Mouse (Mus musculus) intestine, postnatal 0 days (tissue): Measurements from ENCODE around the gene Apba1. TPM values are rescaled to one million over a fixed set of nuclear protein-coding genes. Genes with fewer than 3 reads are reported as not detected.

Experiments
- ATAC-seq: fragments of 200-750 bp; cut with Nextera tagmentation; 2 replicates; pipeline ENCODE4 v1.8.0; 2017; ENCODE audit warnings: mild to moderate bottlenecking, moderate TSS enrichment, moderate library complexity
- H3K27ac ChIP-seq: fragments of 300-500 bp; sonication (generic); 2 replicates; pipeline ENCODE4 v1.5.1; 2014; ENCODE audit warnings: mild to moderate bottlenecking, low read depth, low read length, moderate library complexity
- H3K27me3 ChIP-seq: fragments of 300-500 bp; sonication (generic); replicated peaks from 2 replicates; pipeline ENCODE4 v1.6.1; 2014; ENCODE audit warnings: low read length, mixed read lengths; ENCODE audit not compliant: control insufficient read depth, insufficient read depth
- H3K36me3 ChIP-seq: fragments of 300-500 bp; sonication (generic); 2 replicates; pipeline ENCODE4 v1.6.1; 2014; ENCODE audit warnings: mild to moderate bottlenecking, moderate library complexity; ENCODE audit not compliant: control insufficient read depth, insufficient read depth
- H3K4me1 ChIP-seq: fragments of 300-500 bp; sonication (generic); replicated peaks from 2 replicates; pipeline ENCODE4 v1.6.1; 2014; ENCODE audit warnings: antibody characterized with exemption, low read length, mixed read lengths; ENCODE audit not compliant: control insufficient read depth, insufficient read depth
- H3K4me2 ChIP-seq: fragments of 300-500 bp; sonication (generic); replicated peaks from 2 replicates; pipeline ENCODE4 v1.6.1; 2014; ENCODE audit warnings: low read depth, mild to moderate bottlenecking, moderate library complexity
- H3K4me3 ChIP-seq: fragments of 300-500 bp; sonication (generic); 2 replicates; pipeline ENCODE4 v1.5.1; 2014; ENCODE audit warnings: low read depth, low read length
- H3K9ac ChIP-seq: fragments of 300-500 bp; sonication (generic); 2 replicates; pipeline ENCODE4 v1.6.1; 2014; ENCODE audit warnings: mild to moderate bottlenecking, low read depth, low read length
- H3K9me3 ChIP-seq: fragments of 300-500 bp; sonication (generic); 2 replicates; pipeline ENCODE4 v1.6.1; 2016; ENCODE audit warnings: mixed run types; ENCODE audit not compliant: control insufficient read depth
- CTCF ChIP-seq: sonication (generic); IDR thresholded peaks from 2 replicates; pipeline ENCODE4 v1.5.1; 2016; ENCODE audit warnings: low read depth, mild to moderate bottlenecking, control low read depth, antibody characterized with exemption, moderate library complexity
- WGBS: fragments of 180-500 bp; shearing (Covaris S2); extraction: QIAGEN DNeasy Blood & Tissue Kit; methylation state at CpG from one replicate; pipeline ENCODE4 v1.1.7; 2014; 5-methylcytosine and 5-hydroxymethylcytosine counted together
- polyA plus RNA-seq: library from polyadenylated mRNA; unstranded; fragments of >200 nt; fragmentation: Nextera tagmentation; extraction: Ambion mirVana; gene quantifications from 2 replicates; pipeline ENCODE4 v1.2.1, GENCODE M21; 2015

Gene Apba1
- polyA plus RNA-seq, 1 experiment from 2014 or later: 0.57 TPM

DNA sequence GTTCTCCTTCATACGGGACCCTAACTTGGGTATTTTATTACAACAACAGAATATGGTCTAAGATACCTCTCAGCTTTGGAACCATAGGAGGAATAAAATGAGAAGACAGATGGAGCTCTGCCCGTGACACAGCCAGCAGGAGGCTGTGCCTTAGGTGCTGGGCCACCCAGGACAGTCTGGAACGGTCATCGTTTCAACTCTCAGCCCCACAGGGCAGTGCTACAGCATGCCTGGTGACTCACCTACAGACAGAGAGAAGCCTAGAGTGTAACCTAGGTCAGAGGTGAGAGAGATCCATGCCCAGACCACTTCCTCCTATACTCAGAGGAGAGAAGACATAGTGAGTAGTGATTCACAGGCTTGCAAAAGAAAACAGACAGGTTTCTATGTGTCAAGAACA is 21.4 kb downstream of the Apba1 start:
- Histone ChIP-seq H3K9ac (no peak overlapping the region), H3K4me1 (no peaks in the 10 kb centered on the region), H3K27me3 (no peaks in the 10 kb centered on the region), H3K4me3 (no peak overlapping the region), H3K4me2 (no peak overlapping the region), H3K36me3 (no peaks in the 10 kb centered on the region), H3K9me3 (no peaks in the 10 kb centered on the region), H3K27ac (no peak overlapping the region)
- 88% methylated on average over 4 of the region's 4 CpGs for WGBS
- no peak for ATAC-seq
- TF ChIP-seq CTCF: no peak

DNA sequence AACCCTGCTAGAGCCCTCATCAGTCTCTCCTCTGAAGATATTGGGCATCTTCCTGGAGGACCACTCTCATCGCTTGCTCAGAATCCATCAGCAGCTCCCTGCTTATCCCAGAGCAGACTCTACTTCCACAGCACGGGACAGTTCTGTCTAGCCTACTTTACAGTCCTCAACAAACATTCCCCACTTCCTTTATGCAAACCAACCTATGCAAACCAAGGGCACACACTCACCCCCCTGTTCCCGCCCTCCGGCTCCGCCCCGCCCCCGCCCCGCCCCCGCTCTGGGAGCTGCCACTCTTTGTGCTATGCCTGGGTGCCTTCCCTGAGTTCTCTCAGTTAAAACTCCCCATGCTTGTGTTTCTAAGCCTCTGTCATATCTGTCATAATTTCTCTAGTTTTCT is 23.3 kb downstream of the Apba1 start:
- no peak overlapping the region for H3K4me2 ChIP-seq
- TF ChIP-seq CTCF: no peak
- WGBS: 6% methylated on average over 9 of the region's 9 CpGs

DNA sequence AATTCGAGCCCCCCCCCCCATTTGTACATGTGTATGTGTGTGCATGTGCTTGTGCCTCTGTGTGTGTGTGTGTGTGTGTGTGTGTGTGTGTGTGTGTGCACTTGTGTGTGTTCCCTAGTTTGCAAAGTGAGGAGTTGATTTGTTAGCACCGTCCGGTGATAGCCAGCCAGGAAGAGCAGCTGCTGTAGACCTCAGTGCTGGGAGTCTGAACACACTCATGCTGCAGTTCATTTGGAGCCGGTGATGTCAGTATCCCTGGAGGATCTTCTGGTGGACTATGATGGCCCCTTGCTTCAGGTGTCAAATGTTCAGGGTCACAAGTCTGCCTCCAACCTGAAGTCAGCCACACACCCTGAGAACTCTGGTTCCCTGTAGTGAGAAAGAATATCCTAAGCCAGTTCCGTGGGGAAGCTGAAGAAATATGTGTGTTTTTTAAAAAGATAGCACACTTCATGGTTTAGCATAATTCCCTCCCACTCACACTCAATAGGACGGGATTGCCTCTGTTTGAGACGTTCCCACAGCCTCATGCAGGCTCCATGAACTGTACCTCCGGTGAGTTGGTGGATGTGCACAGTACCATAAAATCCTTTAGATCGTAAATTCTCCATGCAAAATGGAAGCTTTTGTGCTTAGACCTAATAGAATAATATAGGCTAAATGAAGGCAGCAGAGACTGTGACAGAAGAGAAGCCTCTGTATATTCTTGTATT is 29.9 kb downstream of the Apba1 start:
- Histone ChIP-seq H3K36me3 (no peaks in the 10 kb centered on the region), H3K4me3 (no peak overlapping the region), H3K4me2 (no peak overlapping the region), H3K27ac (no peak overlapping the region), H3K9ac (no peak overlapping the region), H3K9me3 (no peaks in the 10 kb centered on the region), H3K27me3 (no peaks in the 10 kb centered on the region), H3K4me1 (no peaks in the 10 kb centered on the region)
- TF ChIP-seq CTCF: no peak
- 64% methylated on average over 9 of the region's 9 CpGs for WGBS
- ATAC-seq: no peak

More for the DNA sequence above, 23.3 kb downstream of the Apba1 start:
- H3K36me3 ChIP-seq: no peaks in the 10 kb centered on the region
- H3K27me3 ChIP-seq: no peaks in the 10 kb centered on the region
- no peaks in the 10 kb centered on the region for H3K9me3 ChIP-seq
- ATAC-seq: no peak
- H3K4me3 ChIP-seq: no peak overlapping the region
- no peak overlapping the region for H3K27ac ChIP-seq
- H3K9ac ChIP-seq: no peak overlapping the region
- H3K4me1 ChIP-seq: no peaks in the 10 kb centered on the region

DNA sequence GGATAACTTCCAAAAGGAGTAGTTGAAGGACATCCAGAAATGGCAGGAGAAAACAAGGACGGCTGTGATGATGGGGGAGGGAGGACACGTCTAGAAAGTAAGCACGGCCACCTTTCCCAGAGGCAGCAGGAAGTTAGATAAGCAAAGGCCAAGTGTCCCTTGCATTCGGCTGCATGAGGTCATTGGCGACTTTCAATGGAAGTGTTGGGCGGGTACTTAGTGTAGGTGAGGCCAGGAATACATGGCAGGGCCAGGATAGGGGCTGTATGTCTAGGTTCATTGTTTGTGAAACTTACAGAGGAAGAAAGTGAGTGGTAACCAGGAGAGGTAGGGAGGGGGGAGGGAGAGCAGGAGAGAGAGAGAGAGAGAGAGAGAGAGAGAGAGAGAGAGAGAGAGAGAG is 33.0 kb downstream of the Apba1 start:
- H3K36me3 ChIP-seq: no peaks in the 10 kb centered on the region
- no peak overlapping the region for H3K4me3 ChIP-seq
- TF ChIP-seq CTCF: no peak
- ATAC-seq: no peak
- H3K4me1 ChIP-seq: no peaks in the 10 kb centered on the region
- H3K9me3 ChIP-seq: no peaks in the 10 kb centered on the region
- H3K9ac ChIP-seq: no peak overlapping the region
- 45% methylated on average over 6 of the region's 6 CpGs for WGBS
- no peak overlapping the region for H3K27ac ChIP-seq
- H3K27me3 ChIP-seq: no peaks in the 10 kb centered on the region
- H3K4me2 ChIP-seq: no peak overlapping the region

DNA sequence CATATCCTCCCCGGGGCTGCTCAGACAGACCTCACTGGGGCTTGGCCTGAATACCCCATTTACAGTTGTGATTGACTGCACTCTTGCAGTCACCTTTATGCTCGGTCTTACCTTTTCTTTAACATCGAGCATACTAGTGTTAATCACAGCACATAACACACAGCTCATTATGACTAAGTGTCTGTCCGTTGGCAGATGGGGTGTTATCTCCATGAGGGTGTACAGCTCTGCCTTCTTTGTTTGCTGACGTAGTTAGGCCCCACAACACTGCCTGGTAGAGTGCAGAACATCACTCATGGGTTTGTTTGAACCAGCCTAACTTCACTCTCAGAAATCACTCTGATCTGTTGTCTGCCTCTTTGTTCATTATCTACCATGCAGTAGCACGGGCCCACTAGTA is 33.9 kb downstream of the Apba1 start:
- 79% methylated on average over 6 of the region's 6 CpGs for WGBS
- H3K27ac ChIP-seq: no peak overlapping the region
- no peaks in the 10 kb centered on the region for H3K9me3 ChIP-seq
- H3K4me2 ChIP-seq: no peak overlapping the region
- TF ChIP-seq CTCF: no peak
- ATAC-seq: no peak
- H3K36me3 ChIP-seq: no peaks in the 10 kb centered on the region
- H3K9ac ChIP-seq: no peak overlapping the region
- H3K4me1 ChIP-seq: no peaks in the 10 kb centered on the region
- H3K27me3 ChIP-seq: no peaks in the 10 kb centered on the region
- no peak overlapping the region for H3K4me3 ChIP-seq

DNA sequence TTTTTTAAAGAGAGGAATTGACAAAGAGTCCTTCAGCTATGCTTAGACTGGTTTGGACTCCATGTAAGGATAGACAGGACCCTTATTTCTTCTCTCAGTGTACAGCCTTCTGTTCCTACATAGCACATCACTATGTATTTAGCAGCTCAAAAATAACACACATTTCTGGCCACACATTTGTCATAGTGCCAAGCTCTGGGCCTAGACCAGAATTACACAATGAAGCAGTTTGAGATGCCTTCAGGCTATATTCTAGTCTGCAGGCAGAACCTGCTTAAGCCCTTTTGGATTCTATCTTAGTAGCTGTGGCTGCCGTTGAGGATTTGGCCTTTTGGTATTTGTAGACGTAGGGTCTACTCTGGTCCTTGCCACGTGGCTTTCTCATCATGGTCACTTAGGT is 35.8 kb downstream of the Apba1 start:
- WGBS: 80% methylated on average over 3 of the region's 3 CpGs
- Histone ChIP-seq H3K9me3 (no peaks in the 10 kb centered on the region), H3K27ac (no peak overlapping the region), H3K27me3 (no peaks in the 10 kb centered on the region), H3K4me1 (no peaks in the 10 kb centered on the region), H3K36me3 (no peaks in the 10 kb centered on the region), H3K4me2 (no peak overlapping the region), H3K9ac (no peak overlapping the region), H3K4me3 (no peak overlapping the region)
- no peak for ATAC-seq
- no peak for TF ChIP-seq CTCF

DNA sequence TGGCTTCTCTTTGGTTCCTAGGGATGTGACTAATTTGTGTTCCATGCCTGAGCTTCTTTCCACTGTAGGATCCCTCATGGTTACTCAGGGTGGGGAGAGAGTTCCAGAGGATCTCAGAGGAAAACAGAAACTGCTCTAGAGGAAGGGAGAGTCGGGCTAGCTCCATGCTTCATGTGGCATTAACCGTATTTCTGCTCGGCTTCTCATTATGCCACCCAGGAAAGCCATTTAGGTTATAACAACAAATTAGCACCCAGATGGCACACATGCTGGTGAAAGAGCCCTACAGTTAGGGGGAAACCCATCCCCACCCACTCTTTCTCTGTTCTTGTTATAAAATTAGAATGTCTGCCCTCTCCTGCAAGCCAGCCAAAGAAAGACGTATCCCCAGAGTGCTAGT is 36.5 kb downstream of the Apba1 start:
- Histone ChIP-seq H3K4me3 (no peak overlapping the region), H3K27me3 (no peaks in the 10 kb centered on the region), H3K36me3 (no peaks in the 10 kb centered on the region), H3K4me1 (no peaks in the 10 kb centered on the region), H3K27ac (no peak overlapping the region), H3K4me2 (no peak overlapping the region), H3K9ac (no peak overlapping the region), H3K9me3 (no peaks in the 10 kb centered on the region)
- no peak for ATAC-seq
- WGBS: 76% methylated on average over 4 of the region's 4 CpGs
- TF ChIP-seq CTCF: no peak
